Mouse (Mus musculus) c-Kit-negative CD71-positive TER-119-positive erythroid progenitor cells, embryonic 14.5 days (primary cell): ENCODE results near the gene Col6a5.

ENCODE experiments used
- DNase-seq: peaks from one replicate; pipeline ENCODE4 v3.0.0-alpha.2; 2013; ENCODE audit warnings: low read depth, low spot score

The Col6a5 gene

DNA sequence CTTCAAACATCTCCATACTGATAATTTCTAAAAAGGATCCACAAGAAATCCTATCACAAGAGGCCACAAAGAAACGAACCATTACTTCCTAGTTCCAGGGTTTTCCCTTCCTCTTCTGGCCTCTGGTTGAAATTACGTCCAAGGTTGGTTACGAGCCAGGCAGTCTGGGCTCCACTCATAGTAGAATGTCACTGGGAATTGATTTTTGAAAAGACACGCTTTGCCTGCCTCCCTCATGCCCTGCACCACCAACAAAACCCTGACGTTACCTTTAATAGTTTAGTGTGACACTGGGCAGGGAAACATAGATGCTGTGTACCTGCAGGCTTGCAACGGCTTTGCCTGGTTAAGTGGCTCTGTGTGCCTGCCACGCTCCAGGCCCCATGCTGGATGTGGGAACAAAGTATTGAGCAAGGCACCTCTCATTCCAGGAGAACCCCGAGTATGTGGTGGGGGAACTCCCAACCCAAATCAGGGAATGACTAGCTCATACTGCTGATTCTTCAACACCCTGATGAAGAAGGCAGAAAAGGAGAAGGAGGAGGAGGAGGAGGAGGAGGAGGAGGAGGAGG lies 133.3 kb downstream of the Col6a5 start:
- no peak for DNase-seq

GRCm38 (mm10) chr9:105820711-105821110 lies 139.7 kb downstream of the Col6a5 start:
- DNase-seq, result no peak

- no peak for DNase-seq
Measured at GRCm38 (mm10) chr9:105819155-105819709, 141.2 kb downstream of the Col6a5 start.

GRCm38 (mm10) chr9:105814436-105814835 lies 146.0 kb downstream of the Col6a5 start:
- DNase-seq, result no peak

- DNase-seq, result no peak
Measured at GRCm38 (mm10) chr9:105811458-105811857, 149.0 kb downstream of the Col6a5 start.

DNA sequence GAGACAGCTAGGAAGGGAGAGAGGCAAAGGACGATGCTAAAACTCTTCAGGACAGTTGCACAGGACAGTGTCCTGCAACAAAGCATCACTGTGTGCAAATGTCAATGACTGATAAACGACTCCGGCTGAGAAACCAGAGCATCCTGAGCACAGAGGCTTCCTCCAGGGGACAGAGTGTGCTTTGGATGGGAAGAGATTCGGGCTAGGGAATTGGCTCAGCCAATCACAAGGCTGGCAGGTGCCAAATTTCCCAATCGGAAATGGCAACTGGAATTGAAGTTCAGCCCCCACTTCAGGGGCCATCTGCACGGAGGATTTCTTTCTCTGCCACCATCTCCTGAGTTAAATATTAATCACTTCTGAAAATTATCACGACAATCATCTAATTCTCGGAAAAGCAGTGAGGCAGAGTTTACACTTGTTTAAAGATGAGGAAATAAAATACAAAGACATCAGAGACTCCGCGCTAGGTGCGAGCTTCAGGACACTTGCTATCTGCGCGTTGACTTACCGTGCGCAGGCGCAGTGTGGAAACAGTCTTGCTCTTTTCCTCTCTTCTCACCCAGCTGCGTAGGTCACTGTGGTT lies 151.4 kb downstream of the Col6a5 start:
- DNase-seq, result no peak
